Mouse (Mus musculus) liver, embryonic 14.5 days (tissue): ENCODE results near the gene Gabbr2.

Experiments
- CTCF ChIP-seq: IDR thresholded peaks from 2 replicates; pipeline ENCODE4 v1.5.1; 2016; ENCODE audit warnings: antibody characterized with exemption, low read depth, control low read depth
- EP300 ChIP-seq: IDR thresholded peaks from 2 replicates; pipeline ENCODE4 v1.6.1; 2016; ENCODE audit warnings: antibody characterized with exemption, low read depth

DNA sequence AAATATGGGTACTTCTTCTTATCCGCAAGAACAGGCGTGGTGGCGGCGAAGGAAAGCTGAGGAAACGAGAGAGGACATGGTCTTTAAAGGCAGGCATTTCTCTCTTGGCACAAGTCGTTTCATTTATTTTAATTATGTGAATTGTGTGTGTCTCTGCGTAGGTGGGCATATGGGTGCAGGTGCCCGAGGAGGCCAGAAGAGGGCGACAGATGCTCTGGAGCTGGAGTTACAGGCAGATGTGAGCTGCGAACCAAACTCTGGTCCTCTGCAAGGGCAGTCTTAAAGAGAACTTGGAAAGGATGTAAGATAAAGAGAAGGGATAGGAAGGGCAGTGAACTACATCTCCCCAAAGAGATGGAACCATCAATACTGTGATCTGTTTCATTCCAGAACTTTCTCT, 145.3 kb downstream of the Gabbr2 start:
- TF ChIP-seq CTCF, result peak; percentile 60
- no peak for TF ChIP-seq EP300
